Mouse (Mus musculus) MEL (cell line): ENCODE results near the gene Gsg1l2. TPM values are rescaled to one million over a fixed set of nuclear protein-coding genes. Genes with fewer than 3 reads are reported as not detected.

Source experiments
- DNase-seq: peaks from one replicate; pipeline ENCODE4 v3.0.0; 2011; ENCODE audit warnings: low read depth, low spot score
- H3K27ac ChIP-seq: 2 replicates; pipeline ENCODE4 v1.5.1; 2012; ENCODE audit warnings: low read depth, mild to moderate bottlenecking, control low read depth, low read length, moderate library complexity; ENCODE audit not compliant: control insufficient read depth
- H3K27me3 ChIP-seq, 2 experiments: fragments of 150-350 bp in 1 of 2; sonication (generic) in 1 of 2; 2 replicates each; pipeline ENCODE4 v1.6.1; 2012; ENCODE audit warnings: low read length in 2 of 2, mild to moderate bottlenecking in 2 of 2, improper control_type of control experiment in 1 of 2, moderate library complexity in 1 of 2; ENCODE audit not compliant: insufficient read depth in 2 of 2, control insufficient read depth in 1 of 2
- H3K36me3 ChIP-seq, 2 experiments: 2 replicates each; pipeline ENCODE4 v1.6.1; 2012 to 2014; ENCODE audit warnings: low read length in 2 of 2, improper control_type of control experiment in 1 of 2, inconsistent platforms in 1 of 2, mild to moderate bottlenecking in 1 of 2; ENCODE audit not compliant: insufficient read depth in 2 of 2, control insufficient read depth in 1 of 2
- H3K4me1 ChIP-seq, 2 experiments: fragments of 150-350 bp in 1 of 2; sonication (generic) in 1 of 2; 2 replicates each; pipeline ENCODE4 v1.6.1; 2012; ENCODE audit warnings: low read length in 2 of 2, improper control_type of control experiment in 1 of 2, mild to moderate bottlenecking in 1 of 2; ENCODE audit not compliant: insufficient read depth in 2 of 2, control insufficient read depth in 1 of 2
- H3K4me3 ChIP-seq, 2 experiments: fragments of 150-350 bp in 1 of 2; sonication (generic) in 1 of 2; 2 replicates each; pipeline ENCODE4 v1.5.1; 2012; ENCODE audit warnings: low read depth in 2 of 2, low read length in 2 of 2, mild to moderate bottlenecking in 2 of 2, moderate library complexity in 2 of 2, control low read depth in 1 of 2, improper control_type of control experiment in 1 of 2; ENCODE audit not compliant: control insufficient read depth in 1 of 2, insufficient read depth in 1 of 2
- H3K79me2 ChIP-seq: 2 replicates; pipeline ENCODE4 v1.6.1; 2012; ENCODE audit warnings: mild to moderate bottlenecking, low read length, moderate library complexity; ENCODE audit not compliant: control insufficient read depth, poor library complexity, insufficient read depth
- H3K9ac ChIP-seq: 2 replicates; pipeline ENCODE4 v1.6.1; 2012; ENCODE audit warnings: low read depth, mild to moderate bottlenecking, control low read depth, low read length, moderate library complexity; ENCODE audit not compliant: control insufficient read depth, poor library complexity, severe bottlenecking
- H3K9me3 ChIP-seq: fragments of 150-350 bp; sonication (generic); replicated peaks from 2 replicates; pipeline ENCODE4 v1.6.1; 2012; ENCODE audit warnings: mild to moderate bottlenecking, low read length, improper control_type of control experiment, moderate library complexity; ENCODE audit not compliant: insufficient read depth
- BHLHE40 ChIP-seq: IDR thresholded peaks from 2 replicates; pipeline ENCODE4 v1.6.1; 2012; ENCODE audit warnings: low read depth, mild to moderate bottlenecking, inconsistent platforms, low read length, improper control_type of control experiment, borderline replicate concordance
- CHD1 ChIP-seq: IDR thresholded peaks from 2 replicates; pipeline ENCODE4 v1.6.1; 2012; ENCODE audit warnings: low read depth, mild to moderate bottlenecking, inconsistent platforms, low read length, improper control_type of control experiment
- CHD2 ChIP-seq: IDR thresholded peaks from 2 replicates; pipeline ENCODE4 v1.6.1; 2011; ENCODE audit warnings: low read length, improper control_type of control experiment
- CTCF ChIP-seq, 3 experiments: IDR thresholded peaks in 2 of 3; conservative IDR thresholded peaks in 1 of 3; 2 replicates each; pipeline ENCODE4 v1.5.1; 2011 to 2012; ENCODE audit warnings: low read length in 3 of 3, low read depth in 2 of 3, mild to moderate bottlenecking in 2 of 3, improper control_type of control experiment in 1 of 3, inconsistent platforms in 1 of 3, mixed read lengths in 1 of 3, moderate library complexity in 1 of 3; ENCODE audit not compliant: control insufficient read depth in 1 of 3, insufficient read depth in 1 of 3, poor library complexity in 1 of 3, severe bottlenecking in 1 of 3
- ELF1 ChIP-seq: IDR thresholded peaks from 2 replicates; pipeline ENCODE4 v1.6.1; 2014; ENCODE audit warnings: low read depth, mild to moderate bottlenecking, inconsistent platforms, low read length, improper control_type of control experiment, moderate library complexity
- EP300 ChIP-seq, 2 experiments: IDR thresholded peaks; 2 replicates each; pipeline ENCODE4 v1.6.1; 2011; ENCODE audit warnings: improper control_type of control experiment in 2 of 2, low read length in 2 of 2, low read depth in 1 of 2, mild to moderate bottlenecking in 1 of 2
- GABPA ChIP-seq: IDR thresholded peaks from 2 replicates; pipeline ENCODE4 v1.6.1; 2012; ENCODE audit warnings: low read depth, mild to moderate bottlenecking, inconsistent platforms, low read length, improper control_type of control experiment, moderate library complexity
- GATA1 ChIP-seq: IDR thresholded peaks from 2 replicates; pipeline ENCODE4 v1.6.1; 2011; ENCODE audit warnings: low read depth, low read length, improper control_type of control experiment
- JUND ChIP-seq: IDR thresholded peaks from 2 replicates; pipeline ENCODE4 v1.6.1; 2011; ENCODE audit warnings: low read depth, mild to moderate bottlenecking, improper control_type of control experiment, low read length
- KAT2A ChIP-seq: conservative IDR thresholded peaks from 2 replicates; pipeline ENCODE4 v1.6.1; 2012; ENCODE audit warnings: low read depth, low read length, improper control_type of control experiment, inconsistent platforms
- MAX ChIP-seq: IDR thresholded peaks from 2 replicates; pipeline ENCODE4 v1.6.1; 2011; ENCODE audit warnings: low read length, improper control_type of control experiment
- MAZ ChIP-seq: IDR thresholded peaks from 2 replicates; pipeline ENCODE4 v1.6.1; 2012; ENCODE audit warnings: low read depth, mild to moderate bottlenecking, inconsistent platforms, low read length, improper control_type of control experiment
- MXI1 ChIP-seq: IDR thresholded peaks from 2 replicates; pipeline ENCODE4 v1.6.1; 2011; ENCODE audit warnings: mild to moderate bottlenecking, low read depth, low read length, improper control_type of control experiment
- MYB ChIP-seq: IDR thresholded peaks from 2 replicates; pipeline ENCODE4 v1.6.1; 2011; ENCODE audit warnings: mild to moderate bottlenecking, low read depth, low read length, improper control_type of control experiment
- NELFE ChIP-seq: IDR thresholded peaks from 2 replicates; pipeline ENCODE4 v1.6.1; 2011; ENCODE audit warnings: low read depth, low read length, improper control_type of control experiment
- POLR2AphosphoS2 ChIP-seq: IDR thresholded peaks from 2 replicates; pipeline ENCODE4 v1.6.1; 2011; ENCODE audit warnings: low read length, improper control_type of control experiment
- POLR2AphosphoS5 ChIP-seq: IDR thresholded peaks from 2 replicates; pipeline ENCODE4 v1.6.1; 2012; ENCODE audit warnings: low read depth, borderline replicate concordance, mild to moderate bottlenecking, inconsistent platforms, low read length, moderate library complexity, mixed read lengths
- RAD21 ChIP-seq: IDR thresholded peaks from 2 replicates; pipeline ENCODE4 v1.6.1; 2011; ENCODE audit warnings: mild to moderate bottlenecking, low read depth, low read length, improper control_type of control experiment
- RCOR1 ChIP-seq: IDR thresholded peaks from 2 replicates; pipeline ENCODE4 v1.6.1; 2012; ENCODE audit warnings: low read depth, mild to moderate bottlenecking, inconsistent platforms, low read length, improper control_type of control experiment
- TAL1 ChIP-seq: IDR thresholded peaks from 2 replicates; pipeline ENCODE4 v1.6.1; 2012; ENCODE audit warnings: mild to moderate bottlenecking, inconsistent platforms, low read length, moderate library complexity, mixed read lengths
- TBP ChIP-seq: IDR thresholded peaks from 2 replicates; pipeline ENCODE4 v1.8.0; 2011; ENCODE audit warnings: low read depth, low read length, improper control_type of control experiment
- UBTF ChIP-seq: IDR thresholded peaks from 2 replicates; pipeline ENCODE4 v1.6.1; 2012; ENCODE audit warnings: low read depth, mild to moderate bottlenecking, inconsistent platforms, low read length, improper control_type of control experiment, moderate library complexity, borderline replicate concordance; ENCODE audit not compliant: insufficient read depth
- USF1 ChIP-seq: IDR thresholded peaks from 2 replicates; pipeline ENCODE4 v1.6.1; 2014; ENCODE audit warnings: low read depth, mild to moderate bottlenecking, inconsistent platforms, low read length, improper control_type of control experiment, moderate library complexity
- ZC3H11A ChIP-seq: IDR thresholded peaks from 2 replicates; pipeline ENCODE4 v1.6.1; 2012; ENCODE audit warnings: low read depth, mild to moderate bottlenecking, inconsistent platforms, low read length, improper control_type of control experiment
- ZKSCAN1 ChIP-seq: IDR thresholded peaks from 2 replicates; pipeline ENCODE4 v1.6.1; 2012; ENCODE audit warnings: low read depth, mild to moderate bottlenecking, inconsistent platforms, low read length, improper control_type of control experiment, moderate library complexity
- ZMIZ1 ChIP-seq: IDR thresholded peaks from 2 replicates; pipeline ENCODE4 v1.6.1; 2012; ENCODE audit warnings: low read depth, mild to moderate bottlenecking, inconsistent platforms, low read length, improper control_type of control experiment, moderate library complexity
- ZNF384 ChIP-seq: IDR thresholded peaks from 2 replicates; pipeline ENCODE4 v1.6.1; 2012; ENCODE audit warnings: low read depth, mild to moderate bottlenecking, inconsistent platforms, low read length, improper control_type of control experiment
- polyA plus RNA-seq, 2 experiments: library from polyadenylated mRNA; stranded (reverse) in 1 of 2; unstranded in 1 of 2; fragments of >175 nt in 1 of 2; fragments of >200 nt in 1 of 2; gene quantifications; 2 replicates each; pipeline versions ENCODE4 v1.2.1 to v1.2.4; 2012; ENCODE audit warnings: low replicate concordance in 2 of 2, low read depth in 1 of 2; ENCODE audit not compliant: insufficient read length in 2 of 2, insufficient read depth in 1 of 2, missing spikeins in 1 of 2
- total RNA-seq: library from RNA; depleted of rRNA; stranded (reverse); fragments of 300-350 nt; gene quantifications from 2 replicates; pipeline ENCODE4 v1.2.3, GENCODE M21; 2012; rRNA removed

Gsg1l2 gene
- not detected in 2 replicates for total RNA-seq
- polyA plus RNA-seq, result not detected

GRCm38 (mm10) chr11:67774379-67774778 is at the start of gene Gsg1l2:
Gene Gsg1l2, plus strand, starts transcription at chr11:67774608.
- no peak for DNase-seq
- H3K9ac ChIP-seq, result no peak within 1 kb of the TSS
- H3K36me3 ChIP-seq, result no peaks in the 10 kb centered on the region
- no peak within 1 kb of the TSS for H3K4me3 ChIP-seq
- no peaks in the 10 kb centered on the region for H3K79me2 ChIP-seq
- H3K27me3 ChIP-seq, result no peaks in the 10 kb centered on the region
- TF ChIP-seq CTCF (IDR thresholded peaks at IDR 0.05 in 2 of 3, conservative IDR thresholded peaks at IDR 0.05 in 1 of 3; ENCODE audit: control insufficient read depth in 1 of 3, insufficient read depth in 1 of 3, low read depth in 2 of 3, low read length in 3 of 3, poor library complexity in 1 of 3, severe bottlenecking in 1 of 3) (no peak), POLR2AphosphoS2 (no peak), ZNF384 (no peak), POLR2AphosphoS5 (no peak), GATA1 (no peak), TAL1 (no peak), UBTF (no peak), ELF1 (no peak), ZKSCAN1 (no peak), CHD1 (no peak), KAT2A (no peak)
- H3K9me3 ChIP-seq, result no peaks in the 10 kb centered on the region; the same call in 1 of the 2 replicates
- H3K4me1 ChIP-seq, result no peaks in the 10 kb centered on the region
- no peak within 1 kb of the TSS for H3K27ac ChIP-seq

- TF ChIP-seq MAX (no peak), MAZ (no peak), RAD21 (no peak), JUND (no peak), USF1 (no peak)
- DNase-seq, result no peak
- H3K79me2 ChIP-seq, result no peaks in the 10 kb centered on the region
- H3K27ac ChIP-seq, result no peak overlapping the region
- no peaks in the 10 kb centered on the region for H3K27me3 ChIP-seq
- no peaks in the 10 kb centered on the region for H3K36me3 ChIP-seq
- H3K9ac ChIP-seq, result no peak overlapping the region
- no peaks in the 10 kb centered on the region for H3K4me1 ChIP-seq
- H3K4me3 ChIP-seq, result no peak overlapping the region
- no peaks in the 10 kb centered on the region for H3K9me3 ChIP-seq
These were observed 47.3 kb upstream of the Gsg1l2 start for GRCm38 (mm10) chr11:67727095-67727494.

DNA sequence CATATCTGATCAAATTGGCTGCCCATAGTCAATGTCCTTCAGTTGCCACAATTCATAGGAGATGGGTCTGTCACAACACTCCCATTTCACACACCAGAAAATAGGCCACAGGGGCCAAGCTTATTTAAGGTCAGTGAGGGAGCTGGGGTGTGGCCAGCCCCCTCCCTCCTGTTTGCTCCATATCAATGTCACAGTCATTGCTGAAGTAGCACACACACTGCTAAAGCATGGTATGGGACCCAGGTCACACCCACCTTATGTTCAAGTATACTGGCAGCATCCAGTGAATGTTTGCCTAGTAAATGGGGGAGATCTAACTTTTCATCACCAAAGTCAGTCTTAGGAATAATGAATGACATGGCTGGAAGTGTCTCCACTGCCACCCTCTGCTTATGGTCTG is 45.7 kb upstream of the Gsg1l2 start:
- no peaks in the 10 kb centered on the region for H3K4me1 ChIP-seq
- H3K4me3 ChIP-seq, result no peak overlapping the region
- no peaks in the 10 kb centered on the region for H3K9me3 ChIP-seq
- no peak overlapping the region for H3K27ac ChIP-seq
- no peak overlapping the region for H3K9ac ChIP-seq
- no peaks in the 10 kb centered on the region for H3K36me3 ChIP-seq
- no peaks in the 10 kb centered on the region for H3K79me2 ChIP-seq
- H3K27me3 ChIP-seq, result no peaks in the 10 kb centered on the region
- TF ChIP-seq TBP (no peak), EP300 (IDR thresholded peaks at IDR 0.05; ENCODE audit: low read depth in 1 of 2, low read length in 2 of 2) (no peak), MYB (no peak), BHLHE40 (no peak), GATA1 (no peak), GABPA (no peak), NELFE (no peak), ZMIZ1 (no peak), KAT2A (no peak), ZC3H11A (no peak), USF1 (no peak), ELF1 (no peak), MXI1 (no peak), CHD2 (no peak), RCOR1 (no peak), ZNF384 (no peak)
- DNase-seq, result no peak
